Mouse (Mus musculus): Measurements from ENCODE around the gene Abat.
A peak's percentile ranks its signal among the peaks of the same experiment; 100 is the strongest.

Gene Abat

GRCm38 (mm10) chr16:8513236-8513906 lies at the start of gene Abat:
Gene Abat (plus strand): TSS chr16:8513429.
- DNase-seq (ENCODE audit: low spot score) = peak; percentile 92

GRCm38 (mm10) chr16:8470132-8470531 lies 43.1 kb upstream of the Abat start:
- DNase-seq (ENCODE audit: low spot score) = no peak

- DNase-seq (ENCODE audit: low spot score) = peak; percentile 91
These were observed 42.4 kb upstream of the Abat start, which contains the start of gene Mettl22 for GRCm38 (mm10) chr16:8470603-8471481. Gene Mettl22 (plus strand): TSS chr16:8470788.

GRCm38 (mm10) chr16:8487396-8488005 lies 25.7 kb upstream of the Abat start:
- no peak for DNase-seq (ENCODE audit: low spot score)

GRCm38 (mm10) chr16:8489340-8489739 lies 23.9 kb upstream of the Abat start:
- DNase-seq (ENCODE audit: low spot score) = no peak

GRCm38 (mm10) chr16:8491743-8492490 lies 21.3 kb upstream of the Abat start:
- DNase-seq (ENCODE audit: low spot score) = no peak

- peak; percentile 33 for DNase-seq (ENCODE audit: low spot score)
These were observed 19.0 kb upstream of the Abat start for GRCm38 (mm10) chr16:8494268-8494667.

- no peak for DNase-seq (ENCODE audit: low spot score)
These were observed 16.3 kb upstream of the Abat start for GRCm38 (mm10) chr16:8496967-8497366.

- DNase-seq (ENCODE audit: low spot score) = no peak
These were observed 9.0 kb upstream of the Abat start for GRCm38 (mm10) chr16:8504271-8504670.

- DNase-seq (ENCODE audit: low spot score) = no peak
These were observed 3.3 kb upstream of the Abat start for GRCm38 (mm10) chr16:8509894-8510293.

- DNase-seq (ENCODE audit: low spot score) = no peak
These were observed 399 bp upstream of the Abat start for GRCm38 (mm10) chr16:8512830-8513229.

GRCm38 (mm10) chr16:8514180-8514579 lies 951 bp downstream of the Abat start:
- DNase-seq (ENCODE audit: low spot score) = peak; percentile 31

GRCm38 (mm10) chr16:8520525-8520924 lies 7.3 kb downstream of the Abat start:
- DNase-seq (ENCODE audit: low spot score) = peak; percentile 31

GRCm38 (mm10) chr16:8521322-8521721 lies 8.1 kb downstream of the Abat start:
- no peak for DNase-seq (ENCODE audit: low spot score)

- peak; percentile 68 for DNase-seq (ENCODE audit: low spot score)
These were observed 10.4 kb downstream of the Abat start for GRCm38 (mm10) chr16:8523480-8524144.

GRCm38 (mm10) chr16:8524163-8524847 lies 11.1 kb downstream of the Abat start:
- no peak for DNase-seq (ENCODE audit: low spot score)

GRCm38 (mm10) chr16:8525293-8525692 lies 12.1 kb downstream of the Abat start:
- DNase-seq (ENCODE audit: low spot score) = no peak

- no peak for DNase-seq (ENCODE audit: low spot score)
These were observed 12.6 kb downstream of the Abat start for GRCm38 (mm10) chr16:8525877-8526276.

GRCm38 (mm10) chr16:8529389-8529788 lies 16.2 kb downstream of the Abat start:
- no peak for DNase-seq (ENCODE audit: low spot score)

- no peak for DNase-seq (ENCODE audit: low spot score)
These were observed 16.8 kb downstream of the Abat start for GRCm38 (mm10) chr16:8530018-8530417.

- DNase-seq (ENCODE audit: low spot score) = no peak
These were observed 19.2 kb downstream of the Abat start for GRCm38 (mm10) chr16:8532461-8532860.

Data from testis, postnatal 14 days (tissue).